Mouse (Mus musculus) heart, adult 9 months (tissue): ENCODE data around the gene Bcat1.
"Not testable (repeated sequence)": the region's sequence is repeated elsewhere in the genome, so short reads cannot be mapped to it uniquely, and the experiment has no call there.

Experiments
- DNase-seq, 2 experiments: peaks; one replicate each; pipeline ENCODE4 v3.0.0; 2022; ENCODE audit warnings: low spot score in 2 of 2

Bcat1 gene

GRCm38 (mm10) chr6:145093038-145093622 is 17.1 kb upstream of the Bcat1 start:
- DNase-seq, result not testable (repeated sequence)

GRCm38 (mm10) chr6:145091998-145092397 is 16.0 kb upstream of the Bcat1 start:
- no peak for DNase-seq

GRCm38 (mm10) chr6:145090928-145091327 is 14.9 kb upstream of the Bcat1 start:
- DNase-seq, result no peak

- no peak for DNase-seq
These were observed 14.3 kb upstream of the Bcat1 start for GRCm38 (mm10) chr6:145090201-145090863.

GRCm38 (mm10) chr6:145089373-145089772 is 13.4 kb upstream of the Bcat1 start:
- no peak for DNase-seq

- no peak for DNase-seq
These were observed 12.6 kb upstream of the Bcat1 start for GRCm38 (mm10) chr6:145088451-145089113.

GRCm38 (mm10) chr6:145084343-145085117 is 8.5 kb upstream of the Bcat1 start:
- DNase-seq, result no peak

- no peak for DNase-seq
These were observed 5.7 kb upstream of the Bcat1 start for GRCm38 (mm10) chr6:145081721-145082120.

GRCm38 (mm10) chr6:145079087-145079759 is 3.2 kb upstream of the Bcat1 start:
- no peak for DNase-seq

- DNase-seq, result no peak
These were observed 302 bp upstream of the Bcat1 start for GRCm38 (mm10) chr6:145076286-145076685.

- DNase-seq, result no peak
These were observed 866 bp downstream of the Bcat1 start for GRCm38 (mm10) chr6:145075088-145075547.

- no peak for DNase-seq
These were observed 1.5 kb downstream of the Bcat1 start for GRCm38 (mm10) chr6:145074461-145074860.

GRCm38 (mm10) chr6:145069921-145070320 is 6.1 kb downstream of the Bcat1 start:
- DNase-seq, result no peak

- DNase-seq, result no peak
These were observed 6.6 kb downstream of the Bcat1 start for GRCm38 (mm10) chr6:145069397-145069796.

GRCm38 (mm10) chr6:145067679-145068078 is 8.3 kb downstream of the Bcat1 start:
- DNase-seq, result no peak

GRCm38 (mm10) chr6:145066416-145066815 is 9.6 kb downstream of the Bcat1 start:
- no peak for DNase-seq

- no peak for DNase-seq
These were observed 10.6 kb downstream of the Bcat1 start for GRCm38 (mm10) chr6:145065301-145065845.

- DNase-seq, result no peak
These were observed 11.9 kb downstream of the Bcat1 start for GRCm38 (mm10) chr6:145064104-145064503.

GRCm38 (mm10) chr6:145063212-145063868 is 12.6 kb downstream of the Bcat1 start:
- no peak for DNase-seq

- no peak for DNase-seq
These were observed 13.2 kb downstream of the Bcat1 start for GRCm38 (mm10) chr6:145062763-145063162.

GRCm38 (mm10) chr6:145061361-145061760 is 14.6 kb downstream of the Bcat1 start:
- DNase-seq, result no peak
